Mouse (Mus musculus) thymus, postnatal 36 days (tissue): Measurements from ENCODE around the gene Shisa5.

ENCODE experiments used
- DNase-seq, 2 experiments: peaks; one replicate each; pipeline ENCODE4 v3.0.0; 2022; ENCODE audit warnings: mixed read lengths in 2 of 2

The Shisa5 gene

DNA sequence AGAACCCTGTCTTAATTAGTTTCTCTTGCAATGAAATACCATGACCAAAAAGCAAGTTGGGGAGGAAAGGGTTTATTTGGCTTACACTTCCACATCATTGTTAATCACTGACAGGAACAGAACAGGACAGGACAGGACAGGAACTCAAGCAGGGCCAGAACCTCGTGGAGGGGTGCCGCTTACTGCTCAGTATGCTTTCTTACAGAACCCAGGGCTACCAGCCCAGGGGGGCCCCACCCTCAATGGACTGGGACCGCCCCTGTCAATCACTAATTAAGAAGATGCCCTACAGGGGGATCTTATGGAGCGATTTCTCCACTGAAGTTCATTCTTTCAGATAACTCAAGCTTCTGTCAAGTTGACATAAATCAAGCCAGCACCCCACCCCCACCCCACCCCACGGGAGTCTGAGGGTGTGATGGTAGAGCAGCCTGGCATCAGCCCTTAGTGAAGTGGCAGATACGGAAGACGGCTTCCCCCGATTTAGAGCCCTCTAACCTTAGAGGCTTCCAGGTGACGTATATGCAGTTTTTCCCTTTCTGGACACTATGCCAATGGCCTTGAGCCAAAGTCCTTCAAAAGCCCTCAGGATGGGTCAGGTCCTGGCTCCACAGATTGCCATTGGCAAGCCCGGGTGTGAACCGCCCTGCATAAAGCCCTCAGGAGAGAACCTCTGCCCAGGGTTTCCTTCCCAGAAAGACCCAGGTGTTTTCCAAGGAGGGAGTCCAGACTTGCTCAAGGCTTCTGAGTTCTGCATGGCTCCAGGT lies 55.6 kb downstream of the Shisa5 start:
- no peak for DNase-seq

DNA sequence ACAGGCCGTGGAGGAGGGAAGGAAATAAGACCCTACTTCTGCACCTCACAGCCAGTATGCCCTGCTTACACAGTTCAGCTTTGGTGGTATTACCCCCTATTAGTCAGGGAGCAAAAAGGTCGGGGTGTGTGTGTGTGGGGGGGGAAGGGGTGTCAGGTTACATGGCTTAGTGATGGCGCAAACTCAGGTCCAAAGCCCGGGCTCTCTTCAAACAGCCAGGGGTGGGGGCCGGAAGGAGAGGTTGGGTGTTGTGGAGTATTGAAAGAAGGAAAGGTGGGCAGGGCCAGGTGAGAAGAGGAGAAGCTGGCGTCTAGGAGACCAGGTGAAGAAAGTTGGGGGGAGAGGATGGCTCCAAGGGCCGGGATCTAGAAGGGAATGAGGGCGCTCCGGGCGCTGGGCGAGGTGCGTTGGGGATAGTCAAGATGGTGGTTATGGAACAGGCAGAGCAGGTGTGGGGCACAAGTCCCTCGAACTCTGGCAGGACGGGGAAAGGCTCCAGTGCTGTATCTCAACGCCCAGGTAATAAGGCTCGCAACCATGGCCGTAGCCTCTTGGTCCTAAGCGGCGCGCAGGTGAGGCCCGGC lies 56.3 kb downstream of the Shisa5 start:
- no peak for DNase-seq

- DNase-seq, result peak; percentile 74 to 78
Measured at GRCm38 (mm10) chr9:109095137-109095982, 57.0 kb downstream of the Shisa5 start, which contains the start of gene Plxnb1. TSS of gene Plxnb1 (plus strand) at chr9:109095389.

GRCm38 (mm10) chr9:109096251-109096661 lies 57.9 kb downstream of the Shisa5 start:
- DNase-seq, result no peak

GRCm38 (mm10) chr9:109096856-109097255 lies 58.5 kb downstream of the Shisa5 start:
- DNase-seq, result no peak

GRCm38 (mm10) chr9:109097291-109097690 lies 58.9 kb downstream of the Shisa5 start:
- DNase-seq, result no peak

DNA sequence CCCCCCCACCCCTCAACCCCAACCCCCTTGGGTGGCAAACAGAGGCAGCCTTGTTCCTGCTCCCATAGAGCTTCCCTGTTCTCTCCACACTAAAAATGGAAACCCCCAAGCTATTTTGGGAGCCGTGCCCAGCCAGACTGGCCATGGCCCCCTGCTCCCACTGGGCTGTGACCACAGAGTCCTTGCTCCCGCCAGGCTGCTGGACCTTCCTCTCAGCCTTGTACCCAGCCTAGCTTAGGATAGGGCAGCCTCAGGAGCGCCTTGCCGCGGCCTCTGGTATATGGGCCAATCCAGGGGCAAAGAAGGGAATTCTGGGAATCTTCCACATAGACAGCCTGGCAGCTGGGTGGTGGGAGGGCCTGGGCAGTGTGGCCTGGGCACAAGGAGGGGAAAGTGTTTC lies 59.5 kb downstream of the Shisa5 start:
- DNase-seq, result no peak

DNA sequence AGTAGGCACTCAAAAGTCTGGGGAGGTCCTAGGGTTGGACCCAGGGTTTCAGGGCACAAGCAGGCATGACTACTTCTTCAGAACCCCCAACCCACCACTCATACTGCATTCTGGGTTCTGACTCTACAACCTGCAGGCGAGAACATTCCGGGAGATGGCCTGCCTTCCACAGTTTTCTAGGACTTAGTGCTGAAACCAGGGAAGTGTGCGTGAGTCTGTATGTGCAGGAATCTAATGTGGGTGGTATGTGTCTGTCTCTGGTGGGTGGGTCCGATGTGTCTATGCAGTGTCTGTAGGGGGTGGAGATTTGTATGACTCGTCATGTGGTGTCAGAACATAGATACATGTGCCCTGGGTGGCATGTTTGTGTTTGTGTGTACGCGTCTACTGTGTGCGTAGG lies 60.0 kb downstream of the Shisa5 start:
- no peak for DNase-seq

DNA sequence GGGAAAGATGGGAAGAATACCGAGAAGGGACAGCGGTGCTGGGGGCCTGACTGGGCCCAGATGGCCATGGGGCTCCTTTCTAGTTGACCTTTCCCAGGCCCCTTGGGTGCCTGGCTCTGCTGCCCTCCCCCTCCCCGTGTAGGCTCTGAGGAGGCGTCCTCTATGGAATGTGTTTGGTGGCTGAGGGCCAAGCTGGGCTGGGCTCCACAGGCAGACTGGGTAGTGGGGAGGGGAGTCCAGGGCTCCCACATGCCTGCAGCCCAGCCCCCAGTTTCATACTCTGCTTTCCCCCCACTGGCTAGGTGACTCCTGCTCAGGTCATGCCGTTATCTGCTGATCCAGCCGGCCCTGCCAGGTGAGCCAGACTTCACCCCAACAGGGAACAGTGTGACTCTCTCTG lies 60.6 kb downstream of the Shisa5 start:
- no peak for DNase-seq

GRCm38 (mm10) chr9:109100307-109100928 lies 62.1 kb downstream of the Shisa5 start:
- DNase-seq, result no peak

DNA sequence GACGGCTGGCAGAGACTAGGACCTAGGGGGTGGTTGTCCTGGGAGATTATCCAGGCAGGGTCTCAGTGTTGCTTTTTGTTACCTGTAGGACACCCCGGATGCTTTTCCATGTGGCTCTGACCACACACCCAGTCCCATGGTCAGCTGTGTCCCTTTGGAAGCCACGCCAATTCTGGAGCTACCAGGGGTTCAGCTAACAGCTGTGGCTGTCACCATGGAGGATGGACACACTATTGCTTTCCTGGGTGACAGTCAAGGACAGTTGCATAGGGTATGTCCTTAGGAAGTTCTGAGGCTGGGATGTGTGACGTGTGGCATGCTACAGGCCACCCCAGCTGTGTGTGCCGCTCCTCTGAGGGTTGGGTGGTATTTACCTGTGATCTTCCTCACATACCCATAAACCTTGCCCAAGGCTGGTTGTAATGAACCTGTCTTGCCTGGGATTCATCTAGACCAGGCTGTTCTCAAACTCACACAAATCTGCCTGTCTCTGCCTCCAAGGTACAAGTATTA lies 63.6 kb downstream of the Shisa5 start:
- DNase-seq, result no peak

DNA sequence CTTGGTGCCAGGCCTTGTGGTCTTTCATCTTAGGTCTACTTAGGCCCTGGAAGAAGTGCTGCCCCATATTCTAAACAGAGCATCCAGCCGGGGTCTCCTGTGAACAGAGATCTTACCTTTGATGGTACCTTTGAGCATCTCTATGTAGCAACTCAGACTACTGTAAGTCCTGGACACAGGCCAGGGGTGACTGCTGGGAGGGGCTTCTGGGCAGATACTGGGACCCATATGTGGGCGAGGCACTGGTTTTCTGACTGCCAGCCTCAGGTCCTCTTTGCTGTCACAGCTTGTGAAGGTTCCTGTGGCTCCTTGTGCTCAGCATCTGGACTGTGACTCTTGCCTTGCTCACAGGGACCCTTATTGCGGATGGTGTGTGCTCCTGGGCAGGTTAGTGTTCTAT lies 64.2 kb downstream of the Shisa5 start:
- no peak for DNase-seq

- DNase-seq, result no peak
Measured at GRCm38 (mm10) chr9:109103250-109103649, 64.9 kb downstream of the Shisa5 start.

DNA sequence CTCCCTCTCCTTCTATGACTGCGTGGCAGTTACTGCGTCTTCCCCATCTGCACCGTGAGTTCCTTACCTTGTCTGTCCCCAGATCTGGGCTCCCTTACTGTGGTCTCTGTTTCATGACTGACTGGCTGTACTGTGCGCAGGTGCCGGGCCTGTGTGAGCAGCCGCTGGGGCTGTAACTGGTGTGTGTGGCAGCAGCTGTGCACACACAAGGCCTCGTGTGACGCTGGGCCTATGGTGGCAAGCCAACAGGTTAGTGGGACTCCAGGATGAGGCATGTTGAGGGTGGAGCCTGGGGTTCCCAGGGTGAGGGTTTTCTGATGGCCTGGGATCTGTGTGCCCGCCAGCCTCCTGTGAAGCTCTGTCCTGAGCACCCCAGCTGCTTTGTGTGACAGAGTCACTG lies 65.7 kb downstream of the Shisa5 start:
- DNase-seq, result no peak

DNA sequence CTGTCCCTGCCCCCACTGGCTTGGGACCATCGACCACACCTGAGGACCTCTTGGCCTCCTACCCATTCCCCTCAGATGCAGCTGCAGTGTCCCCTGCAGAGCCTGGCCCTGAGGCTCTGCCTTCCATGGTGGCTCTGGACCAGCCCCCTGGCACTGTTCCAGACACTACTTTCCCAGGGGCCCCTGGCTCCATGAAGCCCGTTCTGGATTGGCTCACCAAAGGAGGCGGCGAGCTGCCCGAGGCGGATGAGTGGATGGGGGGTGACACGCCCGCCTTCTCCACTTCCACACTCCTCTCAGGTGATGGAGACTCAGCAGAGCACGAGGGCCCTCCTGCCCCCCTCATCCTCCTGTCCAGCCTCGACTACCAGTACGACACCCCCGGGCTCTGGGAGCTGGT lies 66.6 kb downstream of the Shisa5 start:
- no peak for DNase-seq

DNA sequence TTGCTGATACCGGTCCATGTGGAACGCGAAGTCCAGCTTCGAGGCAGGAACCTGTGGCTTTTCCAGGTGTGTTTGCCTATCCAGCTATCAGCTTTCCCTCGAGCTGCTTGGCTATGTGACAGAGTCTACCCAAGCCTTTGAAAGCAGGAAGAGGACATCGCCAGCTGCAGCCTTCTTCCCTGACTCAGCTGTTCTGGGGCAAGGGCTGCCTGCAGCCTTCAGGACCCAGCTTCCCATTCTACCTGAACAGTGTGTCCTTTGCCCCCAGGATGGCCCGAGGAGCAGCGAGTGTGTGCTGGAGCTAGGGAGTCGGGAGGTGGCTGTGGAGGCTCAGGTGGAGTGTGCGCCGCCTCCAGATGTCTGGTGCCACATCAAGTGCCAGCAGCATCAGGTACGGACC lies 67.3 kb downstream of the Shisa5 start:
- DNase-seq, result no peak

DNA sequence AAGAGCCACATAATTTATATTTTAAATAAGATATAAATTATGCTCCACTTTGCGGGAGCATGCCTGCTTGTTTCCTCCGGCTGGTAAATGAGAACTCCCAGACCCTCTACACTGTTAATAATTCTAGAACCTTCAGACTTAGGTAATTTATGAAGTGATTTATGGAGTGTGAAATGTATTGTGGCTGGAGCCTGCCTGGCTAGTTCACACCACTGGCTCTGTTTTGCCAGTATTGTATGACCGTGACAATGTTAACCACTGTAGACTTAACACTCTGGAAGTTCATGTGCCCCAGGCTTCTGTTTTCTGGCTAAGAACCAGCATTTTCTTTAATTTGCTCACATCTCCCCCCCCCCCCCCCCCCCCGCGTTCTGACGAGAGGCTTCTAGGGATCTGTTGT lies 69.0 kb downstream of the Shisa5 start:
- no peak for DNase-seq
